ENCODE assay signal across 9 mouse cellular contexts in the genomic region with DNA sequence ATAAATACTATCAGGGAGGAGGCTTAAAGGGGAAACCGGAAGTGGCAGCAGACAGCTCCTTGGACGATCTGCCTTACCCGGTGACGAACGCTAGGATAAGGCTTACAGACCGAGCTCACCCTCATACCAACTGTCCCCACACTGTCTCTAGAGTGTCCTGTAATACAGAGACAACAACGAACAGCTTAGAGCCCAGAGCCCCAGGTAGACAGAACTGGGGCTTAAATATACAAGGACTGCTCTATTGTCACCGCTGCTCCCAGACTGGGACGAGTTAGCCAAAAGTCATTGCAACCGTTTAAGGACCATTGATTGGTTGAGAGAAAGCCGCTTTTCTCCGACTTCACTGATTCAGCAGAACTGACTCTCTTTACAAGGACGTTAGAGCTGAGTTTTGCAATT. TPM values are rescaled to one million over a fixed set of nuclear protein-coding genes. Genes with fewer than 3 reads are reported as not detected.
DNase-seq lines count a peak whose midpoint lies in the region; ATAC-seq and TF ChIP-seq lines count a peak whose summit lies in the region.
"Had no signal": no experiment of that assay in that cellular context is flagged by ENCODE, and none has a peak within 500 bp of the region (broad histone marks: within the 10 kb centered on the region; RNA-seq: fewer than 3 reads in every experiment).

No protein-coding gene starts in this region.

- TF ChIP-seq CTCF in heart, adult 2 months (IDR thresholded peaks at IDR 0.05): peak; percentile 19
- no peak for TF ChIP-seq CTCF in spleen, adult 2 months (IDR thresholded peaks at IDR 0.05; ENCODE audit: extremely low read depth, insufficient read depth, insufficient read length, insufficient replicate concordance)

- peaks cover 8% of the 10 kb centered on the region for H3K4me1 ChIP-seq in heart, adult 2 months (ENCODE audit: control insufficient read depth, insufficient read depth, low read length)
- H3K4me1 ChIP-seq in spleen, adult 2 months (ENCODE audit: control insufficient read depth, insufficient read depth, insufficient read length): peaks cover 6% of the 10 kb centered on the region; the same call in 1 of the 2 replicates
- H3K4me1 ChIP-seq in liver, embryonic 12.5 days: peaks cover 10% of the 10 kb centered on the region; the same call in 1 of the 2 replicates

- H3K27me3 ChIP-seq in heart, adult 2 months (ENCODE audit: control insufficient read depth, insufficient read depth, low read length): no peaks in the 10 kb centered on the region
- H3K27me3 ChIP-seq in spleen, adult 2 months (ENCODE audit: control insufficient read depth, insufficient read depth, low read length): no peaks in the 10 kb centered on the region
- H3K27me3 ChIP-seq in liver, embryonic 12.5 days (replicated peaks): peaks cover 13% of the 10 kb centered on the region

- WGBS in heart, adult 2 months: 25% methylated on average over 13 of the region's 13 CpGs
- 64% methylated on average over 13 of the region's 13 CpGs for WGBS in spleen, adult 2 months
- WGBS in liver, embryonic 12.5 days (ENCODE audit: insufficient replicate concordance): 16% methylated on average over 13 of the region's 13 CpGs

- TF ChIP-seq EP300 in heart, adult 2 months (IDR thresholded peaks at IDR 0.05; ENCODE audit: insufficient read depth, low read depth, low read length): no peak

- no peaks in the 10 kb centered on the region for H3K79me2 ChIP-seq in heart, adult 2 months (replicated peaks; ENCODE audit: control insufficient read depth, insufficient read depth, low read length)

- no peaks in the 10 kb centered on the region for H3K9me3 ChIP-seq in liver, embryonic 12.5 days (replicated peaks)

- no peak for DNase-seq in heart, adult 2 months
- no peak for DNase-seq in heart, adult 11 months
- no peak for DNase-seq in spleen, adult 2 months (ENCODE audit: low read depth in 1 of 2, low spot score in 2 of 2)
- DNase-seq in spleen, postnatal 4 days (ENCODE audit: low spot score in 2 of 2): no peak
- no peak for DNase-seq in thymus, postnatal 4 days
- no peak for DNase-seq in retina, postnatal 1 day
- DNase-seq in adrenal gland, postnatal 10 days: no peak
- DNase-seq: kidney, postnatal 4 days had no signal

- H3K27ac ChIP-seq in heart, adult 2 months: no peak overlapping the region
- no peak overlapping the region for H3K27ac ChIP-seq in spleen, adult 2 months (ENCODE audit: insufficient read depth, low read length)
- H3K27ac ChIP-seq in liver, embryonic 12.5 days: no peak overlapping the region

- H3K4me3 ChIP-seq in heart, adult 2 months: peak overlapping the region; percentile 31
- peak overlapping the region; percentile 0; the same call in 1 of the 2 replicates for H3K4me3 ChIP-seq in spleen, adult 2 months (ENCODE audit: extremely low read depth, insufficient read depth, insufficient read length)
- peak overlapping the region; percentile 47 for H3K4me3 ChIP-seq in liver, embryonic 12.5 days

- intact Hi-C loops in heart, adult 2 months (cut with DNase I): no loop called here

- no peak for TF ChIP-seq POLR2A in heart, adult 2 months (IDR thresholded peaks at IDR 0.05; ENCODE audit: insufficient read depth, low read depth, low read length)
- no peak for TF ChIP-seq POLR2A in spleen, adult 2 months (IDR thresholded peaks at IDR 0.05; ENCODE audit: low read depth, low read length)

- peak overlapping the region; percentile 65 for H3K4me2 ChIP-seq in liver, embryonic 12.5 days

- ATAC-seq in liver, embryonic 12.5 days: peak; percentile 67

- H3K9ac ChIP-seq in heart, adult 2 months (ENCODE audit: low read depth, low read length): peak overlapping the region; percentile 4; the same call in 1 of the 2 replicates
- H3K9ac ChIP-seq in liver, embryonic 12.5 days: peak overlapping the region; percentile 46

- no peaks in the 10 kb centered on the region for H3K36me3 ChIP-seq in heart, adult 2 months (ENCODE audit: control insufficient read depth, insufficient read depth, low read length)
- H3K36me3 ChIP-seq in spleen, adult 2 months (ENCODE audit: control insufficient read depth, insufficient read depth, low read length): no peaks in the 10 kb centered on the region
- no peaks in the 10 kb centered on the region for H3K36me3 ChIP-seq in liver, embryonic 12.5 days

RNA-seq across cellular contexts. Expression of gene Eml4, which starts 15.5 kb away (rescaled TPM):
- total RNA-seq in heart, adult 2 months (2021): 1 to 10 TPM; 3.8 to 4.5 TPM
- 3.0 and 5.1 TPM in 2 replicates for polyA plus RNA-seq in heart, adult 2 months (2012; rRNA removed)
- 13.7 and 15.0 TPM in 2 replicates for polyA plus RNA-seq in spleen, adult 2 months (2012; rRNA removed)
- 13.5 and 15.1 TPM in 2 replicates for polyA plus RNA-seq in liver, embryonic 12.5 days (2016; fragmentation: Nextera tagmentation; extraction: Ambion mirVana)
- total RNA-seq in adrenal gland, postnatal 10 days (2021): 10 to 100 TPM; 19.9 to 21.8 TPM
